Mouse (Mus musculus) G1E (cell line): ENCODE measurements at regions not wholly inside any gene's neighbourhood (a gene's known extent, or its start where the extent isn't known, plus 50 kb on each side); places are given as distances from the start of the nearest gene placed in this dataset.

Source experiments
- ATAC-seq: 2 replicates; pipeline ENCODE4 v1.8.0; 2016; ENCODE audit warnings: mild to moderate bottlenecking; ENCODE audit not compliant: insufficient number of reproducible peaks, poor library complexity, low FRiP score, severe bottlenecking; ENCODE audit errors: extremely low read depth
- DNase-seq: peaks from one replicate; pipeline ENCODE4 v3.0.0; 2012; ENCODE audit warnings: low spot score
- H3K27me3 ChIP-seq: 2 replicates; pipeline ENCODE4 v1.6.1; 2012; ENCODE audit warnings: mild to moderate bottlenecking, low read length, inconsistent platforms; ENCODE audit not compliant: insufficient read depth
- H3K36me3 ChIP-seq: replicated peaks from 2 replicates; pipeline ENCODE3; 2012; ENCODE audit warnings: mild to moderate bottlenecking, inconsistent platforms
- H3K4me1 ChIP-seq: 2 replicates; pipeline ENCODE4 v1.6.1; 2012; ENCODE audit warnings: low read depth, low read length, inconsistent platforms, mixed read lengths; ENCODE audit not compliant: insufficient read depth
- H3K4me3 ChIP-seq: 2 replicates; pipeline ENCODE4 v1.5.1; 2012; ENCODE audit warnings: low read depth, mild to moderate bottlenecking, inconsistent platforms, low read length, moderate library complexity, mixed read lengths
- H3K9me3 ChIP-seq: replicated peaks from 2 replicates; pipeline ENCODE4 v1.6.1; 2012; ENCODE audit warnings: inconsistent platforms
- CTCF ChIP-seq: IDR thresholded peaks from 2 replicates; pipeline ENCODE4 v1.5.1; 2012; ENCODE audit warnings: low read depth, low read length, inconsistent platforms, mixed read lengths
- GATA1 ChIP-seq: IDR thresholded peaks from 2 replicates; pipeline ENCODE4 v1.6.1; 2012; ENCODE audit warnings: borderline replicate concordance, low read length, inconsistent platforms, mixed read lengths
- GATA2 ChIP-seq: IDR thresholded peaks from 2 replicates; pipeline ENCODE4 v1.6.1; 2012; ENCODE audit warnings: low read depth, low read length, inconsistent platforms, borderline replicate concordance
- POLR2AphosphoS5 ChIP-seq: IDR thresholded peaks from 2 replicates; pipeline ENCODE4 v1.6.1; 2012; ENCODE audit warnings: low read depth, low read length, inconsistent platforms; ENCODE audit not compliant: insufficient replicate concordance
- TAL1 ChIP-seq: conservative IDR thresholded peaks from 2 replicates; pipeline ENCODE4 v1.6.1; 2012; ENCODE audit warnings: low read depth, low read length, inconsistent platforms, mixed read lengths

DNA sequence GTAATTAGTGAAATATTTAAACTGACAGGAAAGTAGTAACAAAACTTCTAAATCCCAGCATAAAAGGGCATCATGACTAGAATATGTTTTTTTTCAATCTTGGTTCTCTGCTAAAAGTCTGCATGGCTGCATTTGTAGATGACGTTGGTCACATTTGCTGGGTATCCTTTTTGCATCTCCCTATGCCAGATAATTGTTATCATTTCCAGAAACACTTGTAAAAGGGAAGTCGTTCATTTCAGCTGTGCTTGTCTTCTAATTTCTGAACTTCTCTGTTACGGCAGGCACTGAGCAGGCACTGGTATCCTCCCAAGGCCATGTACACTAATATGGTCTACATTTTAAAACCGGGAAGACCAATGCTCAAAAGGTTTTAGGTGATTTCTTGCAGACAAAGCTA is 69.6 kb upstream of the Rps6ka3 start:
- DNase-seq: no peak
- no peak for ATAC-seq
- Histone ChIP-seq H3K27me3 (no peaks in the 10 kb centered on the region), H3K4me3 (no peak overlapping the region), H3K9me3 (no peaks in the 10 kb centered on the region), H3K4me1 (no peaks in the 10 kb centered on the region), H3K36me3 (no peaks in the 10 kb centered on the region)
- TF ChIP-seq POLR2AphosphoS5 (no peak), GATA1 (no peak), GATA2 (no peak), TAL1 (no peak), CTCF (no peak)

- Histone ChIP-seq H3K9me3 (no peaks in the 10 kb centered on the region), H3K4me1 (no peaks in the 10 kb centered on the region), H3K4me3 (no peak overlapping the region), H3K27me3 (no peaks in the 10 kb centered on the region), H3K36me3 (no peaks in the 10 kb centered on the region)
- TF ChIP-seq GATA2 (no peak), TAL1 (no peak), CTCF (no peak), POLR2AphosphoS5 (no peak), GATA1 (no peak)
- ATAC-seq (no peak), DNase-seq (no peak)
These were observed 66.8 kb upstream of the Rps6ka3 start for GRCm38 (mm10) chrX:159143278-159143677.

DNA sequence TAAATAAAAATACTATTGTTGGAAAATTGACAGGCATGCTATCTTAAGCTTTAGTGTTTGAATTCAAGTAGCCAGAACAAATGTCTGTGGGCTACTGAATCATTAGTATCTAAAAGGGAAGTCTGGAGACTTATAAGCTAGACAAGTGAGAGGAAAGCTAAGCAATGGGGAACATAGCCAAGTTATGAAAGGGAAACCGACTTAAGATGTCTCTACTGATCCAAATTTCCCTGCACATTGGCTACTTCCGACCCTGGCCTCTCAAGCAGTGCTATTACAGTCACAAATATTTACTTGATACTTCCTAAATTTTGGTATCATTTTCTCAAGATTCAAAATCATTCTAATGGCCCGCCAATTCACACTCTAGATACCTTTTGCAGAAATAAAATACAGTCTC is 65.4 kb upstream of the Rps6ka3 start:
- Histone ChIP-seq H3K4me3 (no peak overlapping the region), H3K4me1 (no peaks in the 10 kb centered on the region), H3K36me3 (no peaks in the 10 kb centered on the region), H3K9me3 (no peaks in the 10 kb centered on the region), H3K27me3 (no peaks in the 10 kb centered on the region)
- DNase-seq (no peak), ATAC-seq (no peak)
- TF ChIP-seq POLR2AphosphoS5 (no peak), GATA1 (no peak), CTCF (no peak), GATA2 (no peak)

DNA sequence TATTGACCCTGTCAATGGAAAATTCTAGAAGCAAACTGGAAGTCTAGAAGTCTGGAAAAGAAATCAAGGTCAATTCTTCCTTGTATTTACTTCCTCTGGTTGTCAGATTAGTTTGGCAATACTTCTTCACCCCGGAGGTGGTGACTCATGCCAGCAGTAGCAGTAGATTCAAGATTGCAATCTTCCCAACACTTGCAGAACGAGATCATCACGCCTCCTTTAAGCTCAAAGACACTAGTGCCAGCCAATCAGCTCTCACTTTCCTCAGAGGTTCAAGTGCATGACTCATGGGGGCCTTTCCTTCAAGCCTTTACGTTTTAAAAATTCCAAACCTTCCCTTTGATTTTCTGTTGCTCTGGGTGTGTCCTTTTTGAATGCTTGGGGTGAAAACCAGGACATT is 64.9 kb upstream of the Rps6ka3 start:
- Histone ChIP-seq H3K36me3 (no peaks in the 10 kb centered on the region), H3K4me1 (no peaks in the 10 kb centered on the region), H3K9me3 (no peaks in the 10 kb centered on the region), H3K27me3 (no peaks in the 10 kb centered on the region), H3K4me3 (no peak overlapping the region)
- no peak for ATAC-seq
- no peak for TF ChIP-seq GATA1
- TF ChIP-seq POLR2AphosphoS5: no peak
- TF ChIP-seq GATA2: no peak
- TF ChIP-seq TAL1: no peak
- no peak for TF ChIP-seq CTCF
- no peak for DNase-seq

DNA sequence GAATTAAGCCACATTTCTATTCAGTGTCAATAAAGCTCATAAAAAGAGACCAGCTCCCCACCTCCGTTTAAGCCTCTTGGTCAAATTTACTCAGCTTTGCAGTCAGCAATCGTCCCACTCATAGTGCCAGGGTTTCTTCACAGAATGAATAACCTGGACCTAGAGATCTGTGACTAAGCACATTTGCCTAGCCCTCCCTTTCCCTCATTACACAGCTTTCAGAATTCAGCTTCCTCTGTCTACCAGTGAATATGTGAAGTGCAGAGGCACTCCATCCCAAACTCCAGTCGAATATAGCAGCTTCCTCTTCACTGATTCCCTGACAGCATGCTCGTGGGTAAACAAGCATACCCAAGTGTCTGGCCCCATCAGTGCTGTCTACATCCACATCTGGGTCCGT is 54.3 kb upstream of the Rps6ka3 start:
- ATAC-seq (no peak), DNase-seq (no peak)
- Histone ChIP-seq H3K27me3 (no peaks in the 10 kb centered on the region), H3K9me3 (no peaks in the 10 kb centered on the region), H3K4me1 (no peaks in the 10 kb centered on the region), H3K36me3 (no peaks in the 10 kb centered on the region), H3K4me3 (no peak overlapping the region)
- TF ChIP-seq POLR2AphosphoS5 (no peak), TAL1 (no peak), GATA1 (no peak), CTCF (no peak), GATA2 (no peak)

GRCm38 (mm10) chrX:159156976-159157375 is 53.1 kb upstream of the Rps6ka3 start:
- no peak overlapping the region for H3K4me3 ChIP-seq
- no peaks in the 10 kb centered on the region for H3K36me3 ChIP-seq
- TF ChIP-seq GATA1: no peak
- no peak for TF ChIP-seq POLR2AphosphoS5
- no peak for TF ChIP-seq TAL1
- TF ChIP-seq CTCF: no peak
- TF ChIP-seq GATA2: no peak
- no peaks in the 10 kb centered on the region for H3K9me3 ChIP-seq
- no peaks in the 10 kb centered on the region for H3K4me1 ChIP-seq
- ATAC-seq (no peak), DNase-seq (no peak)
- H3K27me3 ChIP-seq: no peaks in the 10 kb centered on the region

- ATAC-seq: no peak
- Histone ChIP-seq H3K4me3 (no peak overlapping the region), H3K9me3 (no peaks in the 10 kb centered on the region), H3K4me1 (no peaks in the 10 kb centered on the region), H3K27me3 (no peaks in the 10 kb centered on the region), H3K36me3 (no peaks in the 10 kb centered on the region)
- no peak for DNase-seq
- no peak for TF ChIP-seq GATA1
- no peak for TF ChIP-seq POLR2AphosphoS5
- no peak for TF ChIP-seq GATA2
- no peak for TF ChIP-seq TAL1
- no peak for TF ChIP-seq CTCF
These were observed 50.4 kb upstream of the Rps6ka3 start for GRCm38 (mm10) chrX:159159727-159160126.
